Mouse (Mus musculus) olfactory bulb, adult 2 months (tissue): Measurements from ENCODE around the gene Pom121l2. TPM values are rescaled to one million over a fixed set of nuclear protein-coding genes. Genes with fewer than 3 reads are reported as not detected.

Source experiments
- H3K27ac ChIP-seq: fragments of 200-500 bp; 2 replicates; pipeline ENCODE4 v1.5.1; 2012; ENCODE audit warnings: low read depth, low read length; ENCODE audit not compliant: insufficient read depth
- H3K4me1 ChIP-seq: fragments of 200-500 bp; 2 replicates; pipeline ENCODE4 v1.6.1; 2012; ENCODE audit warnings: low read length; ENCODE audit not compliant: control insufficient read depth, insufficient read depth
- H3K4me3 ChIP-seq: fragments of 200-500 bp; 2 replicates; pipeline ENCODE4 v1.5.1; 2012; ENCODE audit warnings: mild to moderate bottlenecking, low read depth, low read length, moderate library complexity; ENCODE audit not compliant: insufficient read depth
- CTCF ChIP-seq: fragments of 200-500 bp; IDR thresholded peaks from 2 replicates; pipeline ENCODE4 v1.5.1; 2012; ENCODE audit warnings: low read depth, mild to moderate bottlenecking, low read length, moderate library complexity; ENCODE audit not compliant: insufficient read depth
- POLR2A ChIP-seq: fragments of 200-500 bp; IDR thresholded peaks from 2 replicates; pipeline ENCODE4 v1.6.1; 2012; ENCODE audit warnings: mild to moderate bottlenecking, low read depth, low read length, moderate library complexity; ENCODE audit not compliant: insufficient read depth
- WGBS: fragments of 180-500 bp; shearing (Covaris S2); methylation state at CpG from one replicate; pipeline ENCODE4 v1.1.7; 2018; 5-methylcytosine and 5-hydroxymethylcytosine counted together
- polyA plus RNA-seq: library from polyadenylated mRNA; stranded (reverse); fragments of >200 nt; gene quantifications from 2 replicates; pipeline ENCODE4 v1.2.4, GENCODE M21; 2012; ENCODE audit warnings: low replicate concordance; ENCODE audit not compliant: missing spikeins, insufficient read depth, insufficient read length

The Pom121l2 gene
- polyA plus RNA-seq, result not detected in 2 replicates

DNA sequence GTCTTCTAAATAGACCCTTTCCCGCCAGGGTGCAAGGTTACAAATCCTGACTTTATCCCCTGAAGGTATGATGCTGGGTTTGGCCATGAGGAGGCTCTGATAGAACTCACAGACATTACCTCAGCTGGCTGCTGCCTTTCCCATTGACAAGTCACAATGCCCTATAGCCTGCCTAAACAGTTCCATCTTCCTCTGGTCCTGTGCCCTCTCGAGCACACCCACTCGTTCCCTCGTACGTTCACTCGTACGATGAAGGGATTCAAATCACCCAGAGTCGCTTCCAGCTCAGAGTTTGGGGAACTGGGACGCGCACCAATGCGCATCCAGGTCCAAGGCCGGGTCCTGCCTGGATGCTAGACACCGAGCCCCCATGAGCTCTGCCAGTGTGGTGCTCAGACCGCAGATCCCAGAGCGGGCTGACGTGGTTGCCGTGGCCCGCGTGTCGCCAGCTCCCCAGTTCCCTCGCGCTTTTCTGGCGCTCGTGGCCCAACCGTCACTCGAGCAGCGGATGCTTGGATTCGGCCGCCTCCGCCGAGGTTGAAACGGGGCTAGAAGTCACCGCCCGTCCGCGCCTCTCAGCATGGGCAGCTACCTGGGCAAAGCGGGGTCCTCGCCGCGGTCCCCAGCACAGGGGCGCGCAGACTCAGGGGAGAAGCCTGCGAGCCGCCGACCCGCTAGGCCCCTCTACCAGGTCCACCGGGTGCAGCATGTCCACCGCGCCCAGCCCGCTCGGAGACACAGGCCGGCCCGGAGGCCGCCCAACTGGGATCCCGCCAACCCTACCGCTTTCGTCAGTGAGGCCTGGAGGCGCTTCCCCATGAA, at the start of gene Pom121l2:
Gene Pom121l2, plus strand, starts transcription at position 214 of the 822 bp plus-strand sequence.
- Histone ChIP-seq H3K27ac (no peak within 1 kb of the TSS), H3K4me1 (peaks cover 11% of the 10 kb centered on the region), H3K4me3 (peak within 1 kb of the TSS; percentile 40)
- 2% methylated on average over 58 of the region's 58 CpGs for WGBS
- TF ChIP-seq CTCF (no peak), POLR2A (no peak)

DNA sequence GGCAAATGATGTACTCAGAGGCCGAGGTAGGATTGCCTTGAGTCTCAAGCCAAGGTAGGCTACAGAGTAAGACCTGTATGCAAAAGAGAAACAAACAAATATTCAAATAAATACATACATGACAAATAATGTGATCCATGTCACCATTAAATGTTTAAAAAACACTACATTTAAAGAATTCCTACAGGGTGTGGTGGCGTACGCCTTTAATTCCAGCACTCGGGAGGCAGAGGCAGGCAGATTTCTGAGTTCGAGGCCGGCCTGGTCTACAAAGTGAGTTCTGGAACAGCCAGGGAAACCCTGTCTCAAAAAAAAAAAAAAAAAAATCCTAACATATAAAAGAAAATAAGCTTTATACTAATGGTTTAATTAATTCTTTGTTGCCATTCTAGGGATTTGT, 49.3 kb upstream of the Pom121l2 start:
- WGBS, result 79% methylated on average over 6 of the region's 6 CpGs
- H3K27ac ChIP-seq, result no peak overlapping the region
- H3K4me3 ChIP-seq, result no peak overlapping the region
- TF ChIP-seq CTCF (no peak), POLR2A (no peak)
- no peaks in the 10 kb centered on the region for H3K4me1 ChIP-seq

DNA sequence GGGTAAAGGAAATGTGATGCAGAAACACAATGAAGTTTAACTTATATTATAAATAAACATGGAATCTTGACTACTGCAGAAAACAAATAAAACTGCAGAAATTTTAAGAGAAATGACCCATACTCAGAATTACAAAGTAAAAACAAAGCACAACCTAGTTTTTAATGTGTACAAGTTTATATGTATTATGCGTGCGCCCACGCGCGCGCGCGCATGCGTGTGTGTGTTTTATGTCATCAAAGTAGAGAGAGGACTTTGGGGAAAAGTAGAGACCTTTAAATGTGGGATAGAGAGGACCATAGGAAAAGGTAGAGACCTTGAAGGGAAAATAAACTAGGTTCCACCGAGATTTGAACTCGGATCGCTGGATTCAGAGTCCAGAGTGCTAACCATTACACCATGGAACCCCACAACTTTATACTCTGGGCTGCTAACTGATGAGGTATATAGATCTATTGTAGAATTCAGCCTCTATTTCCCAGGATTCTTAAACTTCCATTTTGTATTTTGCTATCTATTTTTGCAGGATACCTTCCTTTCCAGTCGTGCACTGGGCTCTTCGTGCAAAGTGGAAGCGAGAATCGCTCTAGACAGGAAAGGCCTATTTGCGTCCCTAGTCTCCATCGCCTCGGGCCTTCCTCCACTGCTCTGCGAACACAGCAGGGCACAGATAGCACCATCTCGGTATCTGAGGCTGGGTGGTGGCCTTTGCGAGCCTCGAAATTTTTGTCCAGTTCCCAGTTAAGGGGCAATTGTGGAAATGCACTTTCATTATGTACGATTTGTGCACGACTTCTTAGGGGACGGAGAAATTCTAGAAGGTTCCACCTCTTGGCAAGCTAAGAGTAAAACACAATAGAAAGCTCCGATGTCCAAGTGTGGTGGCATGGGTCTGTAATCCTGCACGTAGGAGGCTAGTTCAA, 47.1 kb upstream of the Pom121l2 start:
- Histone ChIP-seq H3K4me3 (no peak overlapping the region), H3K27ac (no peak overlapping the region), H3K4me1 (no peaks in the 10 kb centered on the region)
- 34% methylated on average over 28 of the region's 28 CpGs for WGBS
- TF ChIP-seq POLR2A (no peak), CTCF (no peak)

DNA sequence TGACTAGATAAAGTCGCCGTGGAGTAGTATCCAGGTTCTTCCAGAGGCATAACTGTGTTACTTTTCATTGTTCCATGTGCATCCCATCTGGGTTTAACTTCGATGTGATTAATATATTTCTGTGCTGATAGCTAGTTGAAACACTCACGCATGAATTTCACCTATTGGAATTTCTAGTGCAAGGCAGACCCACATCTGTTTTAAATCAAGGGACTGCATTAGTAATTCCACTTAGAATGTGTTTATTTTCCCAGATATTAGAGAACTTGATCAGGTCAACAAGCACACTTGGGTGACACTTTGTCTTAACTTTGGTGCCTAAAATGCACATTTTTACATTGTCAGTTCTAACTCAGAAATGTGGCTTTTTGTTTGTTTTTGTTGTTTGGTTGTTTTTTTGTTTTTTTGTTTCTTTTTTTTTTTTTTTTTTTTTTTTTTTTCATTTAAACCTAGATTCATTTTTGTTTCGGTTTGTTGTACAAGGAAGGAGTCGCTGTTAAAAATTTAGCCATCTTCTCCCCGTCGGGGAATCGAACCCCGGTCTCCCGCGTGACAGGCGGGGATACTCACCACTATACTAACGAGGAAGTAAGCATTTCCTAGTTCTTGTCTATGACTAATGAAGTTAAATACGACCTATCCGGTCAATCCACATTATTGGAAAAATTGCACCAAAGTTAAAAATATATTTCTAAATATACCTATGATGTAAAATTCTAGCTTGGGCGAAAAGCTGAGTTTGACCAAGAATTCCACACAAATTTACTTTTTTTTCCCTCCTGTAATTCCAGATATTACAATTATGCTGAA, 45.8 kb upstream of the Pom121l2 start:
- WGBS, result 33% methylated on average over 17 of the region's 17 CpGs

DNA sequence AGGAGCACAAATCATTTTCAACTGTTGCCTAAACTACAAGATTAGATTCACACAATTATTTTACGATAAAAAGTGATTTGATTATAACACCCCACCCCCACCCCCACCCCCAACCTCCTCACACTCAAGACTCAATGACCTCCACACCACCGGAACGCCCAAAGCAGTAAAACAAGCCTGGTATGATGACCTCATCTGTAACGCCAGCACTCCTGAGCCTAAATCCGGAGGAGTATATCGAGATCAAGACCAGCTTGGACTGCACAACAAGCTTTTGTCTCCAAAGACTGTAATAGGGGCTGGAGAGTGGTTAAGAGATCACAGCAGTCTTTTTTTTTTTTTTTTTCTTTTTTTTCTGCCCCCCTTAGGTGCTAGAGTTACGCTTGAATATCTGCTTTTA, 45.2 kb upstream of the Pom121l2 start:
- H3K4me1 ChIP-seq, result no peaks in the 10 kb centered on the region
- WGBS, result 26% methylated on average over 7 of the region's 7 CpGs
- H3K27ac ChIP-seq, result no peak overlapping the region
- TF ChIP-seq CTCF, result no peak
- TF ChIP-seq POLR2A, result no peak
- H3K4me3 ChIP-seq, result no peak overlapping the region

More for the DNA sequence above, 45.8 kb upstream of the Pom121l2 start:
- no peak overlapping the region for H3K27ac ChIP-seq
- H3K4me3 ChIP-seq, result no peak overlapping the region
- TF ChIP-seq POLR2A (no peak), CTCF (no peak)
- no peaks in the 10 kb centered on the region for H3K4me1 ChIP-seq

DNA sequence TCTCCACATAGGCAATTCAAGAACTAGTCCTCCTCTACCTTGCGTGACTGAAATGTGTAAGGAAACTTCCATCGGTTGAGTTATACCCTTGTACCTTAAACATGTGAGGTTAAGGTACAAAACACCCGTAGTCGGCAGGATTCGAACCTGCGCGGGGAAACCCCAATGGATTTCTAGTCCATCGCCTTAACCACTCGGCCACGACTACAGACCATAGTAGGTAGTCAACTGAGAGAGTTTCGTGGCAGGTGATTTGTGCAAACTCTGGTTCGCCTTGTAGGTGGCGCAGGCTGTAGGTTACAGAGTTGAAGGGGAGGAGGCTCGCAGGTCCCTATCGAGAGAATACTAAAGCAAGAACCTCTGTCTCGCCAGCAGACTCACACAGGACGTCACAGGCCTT, 44.0 kb upstream of the Pom121l2 start:
- no peak for TF ChIP-seq CTCF
- no peak for TF ChIP-seq POLR2A
- Histone ChIP-seq H3K4me1 (peaks cover 2% of the 10 kb centered on the region; the same call in 1 of the 2 replicates), H3K4me3 (no peak overlapping the region), H3K27ac (no peak overlapping the region)
- WGBS, result 25% methylated on average over 17 of the region's 17 CpGs

DNA sequence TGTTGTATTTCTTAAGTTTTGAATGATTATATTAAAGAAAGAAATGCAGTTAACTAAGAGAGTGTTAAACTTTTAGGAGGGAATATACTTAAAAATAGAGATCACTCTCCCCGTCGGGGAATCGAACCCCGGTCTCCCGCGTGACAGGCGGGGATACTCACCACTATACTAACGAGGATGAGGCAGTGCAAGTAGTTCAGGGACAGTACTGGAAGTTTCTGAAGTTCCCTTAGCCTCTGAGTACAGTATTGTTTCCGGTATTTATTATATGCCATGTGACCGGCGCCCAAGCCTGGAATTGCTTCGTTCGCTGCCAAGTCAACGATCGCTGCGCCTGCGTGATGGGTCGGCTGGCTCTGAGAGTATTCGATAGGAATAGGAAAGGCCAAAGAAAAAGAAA, 40.8 kb upstream of the Pom121l2 start:
- WGBS, result under 1% methylated on average over 19 of the region's 19 CpGs
- Histone ChIP-seq H3K27ac (no peak overlapping the region), H3K4me1 (peaks cover 2% of the 10 kb centered on the region; the same call in 1 of the 2 replicates), H3K4me3 (peak overlapping the region; percentile 45)
- TF ChIP-seq POLR2A (no peak), CTCF (no peak)

DNA sequence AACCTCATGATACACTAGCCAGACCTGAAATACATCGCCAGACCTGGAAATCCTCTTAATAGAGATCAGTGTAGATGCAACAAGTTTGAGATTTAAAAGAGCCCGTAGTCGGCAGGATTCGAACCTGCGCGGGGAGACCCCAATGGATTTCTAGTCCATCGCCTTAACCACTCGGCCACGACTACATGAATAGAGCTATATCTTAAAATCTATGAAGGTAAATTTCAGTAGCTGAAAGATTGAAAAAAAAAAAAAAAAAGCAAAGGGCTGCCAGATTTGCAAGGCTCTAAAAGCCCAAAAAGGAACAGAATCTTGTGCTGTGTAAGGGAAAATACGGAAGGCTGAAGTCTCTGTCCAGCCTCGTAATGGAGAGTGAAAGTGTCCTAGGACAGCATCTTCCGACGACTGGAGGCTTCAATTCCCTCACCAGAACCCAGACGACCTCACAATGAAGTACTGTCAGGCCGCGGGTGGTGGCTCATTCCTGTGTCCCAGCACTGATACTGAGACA, 40.1 kb upstream of the Pom121l2 start:
- TF ChIP-seq POLR2A, result no peak
- no peak for TF ChIP-seq CTCF
- no peak overlapping the region for H3K27ac ChIP-seq

More for the DNA sequence above, 40.1 kb upstream of the Pom121l2 start:
- WGBS, result under 1% methylated on average over 16 of the region's 16 CpGs
- Histone ChIP-seq H3K4me1 (peaks cover 5% of the 10 kb centered on the region; the same call in 1 of the 2 replicates), H3K4me3 (peak overlapping the region; percentile 41)
